Comparison of ENCODE assay signal across 15 mouse cellular contexts in the genomic region with DNA sequence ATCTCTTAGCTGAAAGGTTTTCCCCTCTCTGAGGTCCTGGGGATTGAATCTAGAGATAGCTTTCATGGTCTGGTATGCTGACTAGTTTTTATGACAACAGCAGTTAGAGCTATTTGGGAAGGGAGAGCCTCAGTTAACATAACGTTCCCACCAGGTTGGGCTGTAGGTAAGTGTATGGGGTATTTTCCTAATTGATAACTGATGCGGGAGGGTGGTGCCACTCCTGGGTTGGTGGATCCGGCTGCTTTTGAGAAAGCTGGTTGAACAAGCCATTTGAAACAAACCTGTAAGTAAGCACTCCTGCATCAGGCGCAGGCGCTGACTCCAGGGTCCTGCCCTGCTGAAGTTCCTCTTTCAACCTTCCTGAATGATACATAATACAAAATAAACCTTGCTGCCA. TPM values are rescaled to one million over a fixed set of nuclear protein-coding genes. Genes with fewer than 3 reads are reported as not detected.
DNase-seq lines count a peak whose midpoint lies in the region; ATAC-seq and TF ChIP-seq lines count a peak whose summit lies in the region.
"Had no signal": no experiment of that assay in that cellular context is flagged by ENCODE, and none has a peak within 500 bp of the region (broad histone marks: within the 10 kb centered on the region; RNA-seq: fewer than 3 reads in every experiment).

No protein-coding gene starts in this region.

- in situ Hi-C loops in CH12.LX (cut with MboI; ENCODE audit: low pct_ligation_motif_present, low pct_unique_long_range_greater_than_20kb, low sequenced_read_pairs) = no loop called here

- H3K9ac ChIP-seq in heart, embryonic 12.5 days = no peak overlapping the region
- H3K9ac ChIP-seq in CH12.LX (ENCODE audit: insufficient read depth, low read depth) = no peak overlapping the region
- peak overlapping the region; percentile 63 for H3K9ac ChIP-seq in liver, embryonic 15.5 days
- H3K9ac ChIP-seq in kidney, embryonic 16.5 days (replicated peaks; ENCODE audit: low read length) = no peak overlapping the region
- H3K9ac ChIP-seq in forebrain, embryonic 12.5 days = no peak overlapping the region
- H3K9ac ChIP-seq: heart, embryonic 15.5 days; neural tube, embryonic 12.5 days had no signal

- peaks cover 40% of the 10 kb centered on the region for H3K27me3 ChIP-seq in heart, embryonic 12.5 days (replicated peaks)
- H3K27me3 ChIP-seq in CH12.LX (replicated peaks) = no peaks in the 10 kb centered on the region
- H3K27me3 ChIP-seq in liver, embryonic 15.5 days = peaks cover 14% of the 10 kb centered on the region
- H3K27me3 ChIP-seq in embryonic facial prominence, embryonic 10.5 days (replicated peaks; ENCODE audit: low read depth, poor library complexity, severe bottlenecking) = peaks cover 57% of the 10 kb centered on the region
- H3K27me3 ChIP-seq in kidney, embryonic 16.5 days (ENCODE audit: insufficient read depth, low read length) = peaks cover 39% of the 10 kb centered on the region
- H3K27me3 ChIP-seq in forebrain, embryonic 12.5 days = peaks cover 39% of the 10 kb centered on the region

- peaks cover 13% of the 10 kb centered on the region for H3K4me1 ChIP-seq in heart, embryonic 12.5 days (replicated peaks)
- H3K4me1 ChIP-seq in CH12.LX (ENCODE audit: control insufficient read depth in 1 of 2, insufficient read depth in 2 of 2) = peaks cover 3 to 6% of the 10 kb centered on the region in 2 experiments
- peaks cover 86% of the 10 kb centered on the region for H3K4me1 ChIP-seq in liver, embryonic 15.5 days (replicated peaks)
- peaks cover 24% of the 10 kb centered on the region for H3K4me1 ChIP-seq in embryonic facial prominence, embryonic 10.5 days
- H3K4me1 ChIP-seq in kidney, embryonic 16.5 days (ENCODE audit: insufficient read depth, low read length) = peaks cover 7% of the 10 kb centered on the region; the same call in 1 of the 2 replicates
- H3K4me1 ChIP-seq in forebrain, embryonic 12.5 days = peaks cover 23% of the 10 kb centered on the region

- TF ChIP-seq CTCF in CH12.LX (conservative IDR thresholded peaks at IDR 0.05 in 1 of 2, IDR thresholded peaks at IDR 0.05 in 1 of 2; ENCODE audit: low read depth in 2 of 2, low read length in 2 of 2) = no peak

- no peak for TF ChIP-seq POLR2A in CH12.LX (IDR thresholded peaks at IDR 0.05; ENCODE audit: low read depth, low read length)

- DNase-seq in heart, adult 18-20 months = no peak
- DNase-seq in CH12.LX (ENCODE audit: extremely low read depth) = no peak
- no peak for DNase-seq in embryonic facial prominence, embryonic 10.5 days (ENCODE audit: low spot score)
- DNase-seq: cerebellum, adult 11 months; cerebellum, postnatal 25 days; gastrocnemius, postnatal 10 days; lung, postnatal 36 days had no signal

- no peak for TF ChIP-seq RAD21 in CH12.LX (IDR thresholded peaks at IDR 0.05; ENCODE audit: low read depth, low read length)

- peak overlapping the region; percentile 52; the same call in 1 of the 2 replicates for H3K27ac ChIP-seq in heart, embryonic 12.5 days (ENCODE audit: poor library complexity, severe bottlenecking)
- no peak overlapping the region for H3K27ac ChIP-seq in CH12.LX (ENCODE audit: insufficient read depth, low read depth)
- peak overlapping the region; percentile 98 for H3K27ac ChIP-seq in liver, embryonic 15.5 days (replicated peaks)
- H3K27ac ChIP-seq in embryonic facial prominence, embryonic 10.5 days (replicated peaks) = no peak overlapping the region
- no peak overlapping the region for H3K27ac ChIP-seq in kidney, embryonic 16.5 days (ENCODE audit: low read length)
- no peak overlapping the region for H3K27ac ChIP-seq in forebrain, embryonic 12.5 days
- H3K27ac ChIP-seq: heart, embryonic 15.5 days; neural tube, embryonic 12.5 days had no signal

- dilution Hi-C loops in CH12.LX (cut with MboI; ENCODE audit: extremely low pct_ligation_motif_present, extremely low pct_unique_long_range_greater_than_20kb, low sequenced_read_pairs) = no loop called here

- H3K79me2 ChIP-seq in CH12.LX (replicated peaks; ENCODE audit: control insufficient read depth, extremely low read depth, insufficient read depth, poor library complexity, severe bottlenecking) = no peaks in the 10 kb centered on the region

- no peaks in the 10 kb centered on the region for H3K36me3 ChIP-seq in heart, embryonic 12.5 days
- H3K36me3 ChIP-seq in CH12.LX (replicated peaks in 1 of 2; ENCODE audit: control insufficient read depth in 1 of 2, insufficient read depth in 1 of 2, low read length in 1 of 2) = no peaks in the 10 kb centered on the region
- no peaks in the 10 kb centered on the region for H3K36me3 ChIP-seq in liver, embryonic 15.5 days (replicated peaks)
- no peaks in the 10 kb centered on the region for H3K36me3 ChIP-seq in embryonic facial prominence, embryonic 10.5 days (replicated peaks)
- H3K36me3 ChIP-seq in kidney, embryonic 16.5 days (ENCODE audit: insufficient read depth, low read length) = no peaks in the 10 kb centered on the region
- H3K36me3 ChIP-seq in forebrain, embryonic 12.5 days (replicated peaks) = no peaks in the 10 kb centered on the region
- H3K36me3 ChIP-seq: heart, embryonic 15.5 days; neural tube, embryonic 12.5 days had no signal

- H3K4me3 ChIP-seq in heart, embryonic 12.5 days = no peak overlapping the region
- no peak overlapping the region for H3K4me3 ChIP-seq in CH12.LX (replicated peaks in 1 of 3; ENCODE audit: low read depth in 2 of 3, low read length in 2 of 3, poor library complexity in 1 of 3)
- H3K4me3 ChIP-seq in liver, embryonic 15.5 days (replicated peaks) = peak overlapping the region; percentile 48
- no peak overlapping the region for H3K4me3 ChIP-seq in embryonic facial prominence, embryonic 10.5 days
- no peak overlapping the region for H3K4me3 ChIP-seq in kidney, embryonic 16.5 days (ENCODE audit: low read length)
- no peak overlapping the region for H3K4me3 ChIP-seq in forebrain, embryonic 12.5 days (replicated peaks)
- H3K4me3 ChIP-seq: heart, embryonic 15.5 days; neural tube, embryonic 12.5 days had no signal

- H3K9me3 ChIP-seq in heart, embryonic 12.5 days (replicated peaks) = no peaks in the 10 kb centered on the region
- no peaks in the 10 kb centered on the region for H3K9me3 ChIP-seq in CH12.LX (replicated peaks; ENCODE audit: low read length)
- no peaks in the 10 kb centered on the region for H3K9me3 ChIP-seq in liver, embryonic 15.5 days (replicated peaks)
- H3K9me3 ChIP-seq in embryonic facial prominence, embryonic 10.5 days = no peaks in the 10 kb centered on the region
- H3K9me3 ChIP-seq in kidney, embryonic 16.5 days (ENCODE audit: low read length) = no peaks in the 10 kb centered on the region; the same call in 1 of the 2 replicates
- H3K9me3 ChIP-seq in forebrain, embryonic 12.5 days = no peaks in the 10 kb centered on the region
- H3K9me3 ChIP-seq: heart, embryonic 15.5 days; neural tube, embryonic 12.5 days had no signal

- H3K4me2 ChIP-seq in heart, embryonic 12.5 days = peak overlapping the region; percentile 20; the same call in 1 of the 2 replicates
- H3K4me2 ChIP-seq in CH12.LX (ENCODE audit: insufficient read depth, low read depth, poor library complexity, severe bottlenecking) = peak overlapping the region; percentile 83; the same call in 1 of the 2 replicates
- H3K4me2 ChIP-seq in liver, embryonic 15.5 days = peak overlapping the region; percentile 75
- H3K4me2 ChIP-seq in kidney, embryonic 16.5 days (replicated peaks; ENCODE audit: low read depth, low read length) = no peak overlapping the region
- H3K4me2 ChIP-seq in forebrain, embryonic 12.5 days = no peak overlapping the region

- no peak for ATAC-seq in heart, embryonic 12.5 days (ENCODE audit: insufficient number of reproducible peaks, low FRiP score)
- peak; percentile 46 for ATAC-seq in erythroblast, adult 5-6 weeks (replicated peaks; ENCODE audit: low FRiP score, poor library complexity, severe bottlenecking)
- peak; percentile 56 for ATAC-seq in liver, embryonic 15.5 days (ENCODE audit: insufficient read depth)
- no peak for ATAC-seq in kidney, embryonic 16.5 days (ENCODE audit: low FRiP score, low TSS enrichment)
- no peak for ATAC-seq in forebrain, embryonic 12.5 days (ENCODE audit: low FRiP score)
- ATAC-seq: inflammation-experienced regulatory T-cells, adult 6 months had no signal

- 37% methylated on average over 5 of the region's 5 CpGs for WGBS in heart, embryonic 12.5 days
- 16% methylated on average over 5 of the region's 5 CpGs for WGBS in liver, embryonic 15.5 days (ENCODE audit: insufficient replicate concordance)
- 51% methylated on average over 5 of the region's 5 CpGs for WGBS in embryonic facial prominence, embryonic 10.5 days
- 45% methylated on average over 5 of the region's 5 CpGs for WGBS in kidney, embryonic 16.5 days
- WGBS in forebrain, embryonic 12.5 days = 58% methylated on average over 5 of the region's 5 CpGs

- no peak for TF ChIP-seq EP300 in CH12.LX (IDR thresholded peaks at IDR 0.05; ENCODE audit: low read length)

RNA-seq across cellular contexts. Expression of a gene that starts 28.9 kb away (rescaled TPM):
- 6.8 and 9.5 TPM in 2 replicates for polyA plus RNA-seq in heart, embryonic 12.5 days (2016; fragmentation: Nextera tagmentation; extraction: Ambion mirVana)
- total RNA-seq in heart, adult 18-20 months (2021) = 10 to 100 TPM; 75.0 to 78.1 TPM
- total RNA-seq in CH12.LX (2012; rRNA removed) (3.0 and 3.1 TPM in 2 replicates), CH12.LX (2014; rRNA removed) (1.2 and 1.5 TPM in 2 replicates)
- 1.4 and 1.5 TPM in 2 replicates for polyA plus RNA-seq in CH12.LX (2012; ENCODE audit: insufficient read length, low read depth)
- total RNA-seq in erythroblast, adult 5-6 weeks (2015; ENCODE audit: low replicate concordance) = 76.5 and 113 TPM in 2 replicates
- 90.5 and 97.3 TPM in 2 replicates for total RNA-seq in erythroblast, adult 5-6 weeks (2017; ENCODE audit: low replicate concordance)
- polyA plus RNA-seq in liver, embryonic 15.5 days (2015; fragmentation: Nextera tagmentation; extraction: Ambion mirVana) = 3.3 and 4.8 TPM in 2 replicates
- 0.55 and 0.76 TPM in 2 replicates for polyA plus RNA-seq in embryonic facial prominence, embryonic 10.5 days (2016; fragmentation: Nextera tagmentation; extraction: Ambion mirVana)
- polyA plus RNA-seq in kidney, embryonic 16.5 days (2015; fragmentation: Nextera tagmentation; extraction: Ambion mirVana) = 0.73 and 1.3 TPM in 2 replicates
- 3.7 and 6.1 TPM in 2 replicates for polyA plus RNA-seq in forebrain, embryonic 12.5 days (2016; fragmentation: Nextera tagmentation; extraction: Ambion mirVana)
- polyA plus RNA-seq: inflammation-experienced regulatory T-cells, adult 6 months had no signal

RNA-seq across cellular contexts. Expression of a gene that starts 30.0 kb away (rescaled TPM):
- 101 and 103 TPM in 2 replicates for polyA plus RNA-seq in heart, embryonic 12.5 days (2016; fragmentation: Nextera tagmentation; extraction: Ambion mirVana)
- total RNA-seq in heart, adult 18-20 months (2021) = 10 to 100 TPM; 83.4 to 86.0 TPM
- total RNA-seq in CH12.LX (2012; rRNA removed) (111 and 137 TPM in 2 replicates), CH12.LX (2014; rRNA removed) (160 TPM in 2 replicates)
- 118 and 130 TPM in 2 replicates for polyA plus RNA-seq in CH12.LX (2012; ENCODE audit: insufficient read length, low read depth)
- 393 and 429 TPM in 2 replicates for total RNA-seq in erythroblast, adult 5-6 weeks (2015; ENCODE audit: low replicate concordance)
- 510 and 553 TPM in 2 replicates for total RNA-seq in erythroblast, adult 5-6 weeks (2017; ENCODE audit: low replicate concordance)
- 159 and 162 TPM in 2 replicates for polyA plus RNA-seq in liver, embryonic 15.5 days (2015; fragmentation: Nextera tagmentation; extraction: Ambion mirVana)
- 121 and 123 TPM in 2 replicates for polyA plus RNA-seq in embryonic facial prominence, embryonic 10.5 days (2016; fragmentation: Nextera tagmentation; extraction: Ambion mirVana)
- 74.4 and 79.8 TPM in 2 replicates for polyA plus RNA-seq in kidney, embryonic 16.5 days (2015; fragmentation: Nextera tagmentation; extraction: Ambion mirVana)
- polyA plus RNA-seq in forebrain, embryonic 12.5 days (2016; fragmentation: Nextera tagmentation; extraction: Ambion mirVana) = 154 and 159 TPM in 2 replicates

Comparison
In these comparisons a context has a peak if more than half of its experiments do, and no peak if none do; other contexts are left out.
1. ATAC-seq: peak in erythroblast, adult 5-6 weeks (single experiment) and liver, embryonic 15.5 days (single experiment); none in heart, embryonic 12.5 days (single experiment), kidney, embryonic 16.5 days (single experiment) and forebrain, embryonic 12.5 days (single experiment).
2. H3K27ac ChIP-seq: peak in heart, embryonic 12.5 days (single experiment) and liver, embryonic 15.5 days (single experiment); none in CH12.LX (single experiment), embryonic facial prominence, embryonic 10.5 days (single experiment), kidney, embryonic 16.5 days (single experiment) and forebrain, embryonic 12.5 days (single experiment).
3. H3K4me2 ChIP-seq: peak in heart, embryonic 12.5 days (single experiment), CH12.LX (single experiment) and liver, embryonic 15.5 days (single experiment); none in kidney, embryonic 16.5 days (single experiment) and forebrain, embryonic 12.5 days (single experiment).